Mouse (Mus musculus) MEL (cell line): ENCODE results near the gene Adgb.

Experiments
- ETS1 ChIP-seq: IDR thresholded peaks from 2 replicates; pipeline ENCODE4 v1.6.1; 2012; ENCODE audit warnings: low read depth, mild to moderate bottlenecking, inconsistent platforms, low read length, improper control_type of control experiment, moderate library complexity
- USF1 ChIP-seq: IDR thresholded peaks from 2 replicates; pipeline ENCODE4 v1.6.1; 2014; ENCODE audit warnings: low read depth, mild to moderate bottlenecking, inconsistent platforms, low read length, improper control_type of control experiment, moderate library complexity
- ZC3H11A ChIP-seq: IDR thresholded peaks from 2 replicates; pipeline ENCODE4 v1.6.1; 2012; ENCODE audit warnings: low read depth, mild to moderate bottlenecking, inconsistent platforms, low read length, improper control_type of control experiment

DNA sequence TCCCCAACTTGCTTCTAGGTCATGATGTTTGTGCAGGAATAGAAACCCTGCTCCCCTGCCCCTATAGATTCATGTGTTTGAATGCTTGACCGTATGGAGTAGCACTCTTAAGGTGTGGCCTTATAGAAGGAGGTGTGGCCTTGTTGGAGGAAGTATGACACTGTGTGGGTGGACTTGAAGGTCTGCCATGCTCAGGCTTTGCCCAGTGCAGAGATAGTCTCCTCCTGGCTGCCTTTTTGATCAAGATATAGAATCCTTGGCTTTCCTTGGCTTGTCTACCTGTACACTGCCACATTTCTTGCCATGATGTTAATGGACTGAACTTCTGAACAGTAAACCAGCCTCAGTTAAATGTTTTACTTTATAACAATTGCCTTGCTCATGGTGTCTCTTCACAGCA is 8.0 kb upstream of the Adgb start:
- TF ChIP-seq USF1: no peak
- TF ChIP-seq ZC3H11A: no peak
- TF ChIP-seq ETS1: no peak
